25 mouse cellular contexts compared by ENCODE assay signal in genomic region chr2:27089238-27089637, GRCm38 (mm10). TPM values are rescaled to one million over a fixed set of nuclear protein-coding genes. Genes with fewer than 3 reads are reported as not detected.
DNase-seq lines count a peak whose midpoint lies in the region; ATAC-seq and TF ChIP-seq lines count a peak whose summit lies in the region.
"Had no signal": no experiment of that assay in that cellular context is flagged by ENCODE, and none has a peak within 500 bp of the region (broad histone marks: within the 10 kb centered on the region; RNA-seq: fewer than 3 reads in every experiment).

No protein-coding gene starts in this region.

- H3K4me2 ChIP-seq in lung, embryonic 16.5 days (ENCODE audit: low read depth, low read length): no peak overlapping the region
- H3K4me2 ChIP-seq in stomach, postnatal 0 days (replicated peaks; ENCODE audit: low read depth): no peak overlapping the region
- H3K4me2 ChIP-seq: heart, embryonic 13.5 days; hindbrain, embryonic 12.5 days; liver, embryonic 11.5 days had no signal

- no peaks in the 10 kb centered on the region for H3K36me3 ChIP-seq in lung, embryonic 16.5 days (ENCODE audit: control insufficient read depth, insufficient read depth, low read length)
- no peaks in the 10 kb centered on the region for H3K36me3 ChIP-seq in stomach, postnatal 0 days (ENCODE audit: control insufficient read depth, insufficient read depth, low read length)
- H3K36me3 ChIP-seq: embryonic facial prominence, embryonic 10.5 days; forebrain, embryonic 10.5 days; heart, embryonic 13.5 days; hindbrain, embryonic 12.5 days had no signal

- TF ChIP-seq CTCF in stomach, postnatal 0 days (IDR thresholded peaks at IDR 0.05; ENCODE audit: low read depth): no peak

- H3K9me3 ChIP-seq in lung, embryonic 16.5 days (ENCODE audit: control insufficient read depth, low read length): no peaks in the 10 kb centered on the region
- no peaks in the 10 kb centered on the region for H3K9me3 ChIP-seq in stomach, postnatal 0 days (ENCODE audit: control insufficient read depth, low read length)
- H3K9me3 ChIP-seq: embryonic facial prominence, embryonic 10.5 days; forebrain, embryonic 10.5 days; heart, embryonic 13.5 days; hindbrain, embryonic 12.5 days had no signal

- ATAC-seq in lung, embryonic 16.5 days (ENCODE audit: low read depth): no peak
- no peak for ATAC-seq in stomach, postnatal 0 days (ENCODE audit: low FRiP score, low TSS enrichment)
- no peak for ATAC-seq in erythroid progenitor cell, adult 5-6 weeks (replicated peaks; ENCODE audit: low FRiP score, poor library complexity, severe bottlenecking)
- ATAC-seq: forebrain, postnatal 0 days; intestine, postnatal 0 days had no signal

- TF ChIP-seq EP300 in stomach, postnatal 0 days (optimal IDR thresholded peaks at IDR 0.05): no peak

- peak; percentile 29 for DNase-seq in kidney, adult 9 months
- DNase-seq in kidney, postnatal 36 days: no peak
- peak; percentile 35 for DNase-seq in lung, postnatal 14 days
- no peak for DNase-seq in stomach, postnatal 0 days (ENCODE audit: low spot score)
- DNase-seq in spleen, postnatal 4 days (ENCODE audit: low spot score in 2 of 2): no peak
- DNase-seq: adrenal gland, adult 2 months; cerebellum, adult 11-12 months; forebrain, postnatal 0 days; midbrain, embryonic 14.5 days; retina, postnatal 1 day; thymus, postnatal 25 days had no signal

- H3K9ac ChIP-seq in lung, embryonic 16.5 days (ENCODE audit: low read length): no peak overlapping the region
- no peak overlapping the region for H3K9ac ChIP-seq in stomach, postnatal 0 days (ENCODE audit: low read length)
- H3K9ac ChIP-seq: forebrain, postnatal 0 days; hindbrain, embryonic 12.5 days had no signal

- H3K27ac ChIP-seq in lung, embryonic 16.5 days (ENCODE audit: low read length): peak overlapping the region; percentile 89
- peak overlapping the region; percentile 78 for H3K27ac ChIP-seq in stomach, postnatal 0 days (replicated peaks)
- H3K27ac ChIP-seq: hindbrain, embryonic 12.5 days had no signal

- H3K4me1 ChIP-seq in lung, embryonic 16.5 days (replicated peaks; ENCODE audit: control insufficient read depth, insufficient read depth, low read length): peaks cover 47% of the 10 kb centered on the region
- peaks cover 2% of the 10 kb centered on the region; the same call in 1 of the 2 replicates for H3K4me1 ChIP-seq in stomach, postnatal 0 days (replicated peaks; ENCODE audit: control insufficient read depth, insufficient read depth)

- H3K4me3 ChIP-seq in lung, embryonic 16.5 days (ENCODE audit: low read length): no peak overlapping the region
- H3K4me3 ChIP-seq in stomach, postnatal 0 days (ENCODE audit: low read depth, low read length): no peak overlapping the region
- H3K4me3 ChIP-seq: embryonic facial prominence, embryonic 10.5 days; forebrain, embryonic 10.5 days; heart, embryonic 13.5 days; hindbrain, embryonic 12.5 days; layer of hippocampus, adult 2 months had no signal

- H3K27me3 ChIP-seq in lung, embryonic 16.5 days (ENCODE audit: control insufficient read depth, insufficient read depth, low read depth, low read length): no peaks in the 10 kb centered on the region
- H3K27me3 ChIP-seq in stomach, postnatal 0 days (ENCODE audit: control insufficient read depth, insufficient read depth, low read length): no peaks in the 10 kb centered on the region
- H3K27me3 ChIP-seq: heart, embryonic 13.5 days; hindbrain, embryonic 12.5 days had no signal

- WGBS in lung, embryonic 16.5 days: 56% methylated on average over 1 of the region's 1 CpGs
- WGBS in stomach, postnatal 0 days: 50% methylated on average over 1 of the region's 1 CpGs

RNA-seq across cellular contexts. Expression of gene Adamtsl2, which starts 10.1 kb away (rescaled TPM):
- 27.9 and 28.4 TPM in 2 replicates for polyA plus RNA-seq in lung, embryonic 16.5 days (2015; fragmentation: Nextera tagmentation; extraction: Ambion mirVana)
- 1.4 and 3.4 TPM in 2 replicates for polyA plus RNA-seq in stomach, postnatal 0 days (2015; fragmentation: Nextera tagmentation; extraction: Ambion mirVana)
- not detected in 2 replicates for total RNA-seq in erythroid progenitor cell, adult 5-6 weeks (2015; ENCODE audit: low replicate concordance)
- not detected in 2 replicates for total RNA-seq in erythroid progenitor cell, adult 5-6 weeks (2017; ENCODE audit: low replicate concordance)
- total RNA-seq: megakaryocyte-erythroid progenitor cell, adult 5-6 weeks; MEL had no signal

RNA-seq across cellular contexts. Expression of gene Mymk, which starts 17.3 kb away (rescaled TPM):
- polyA plus RNA-seq in lung, embryonic 16.5 days (2015; fragmentation: Nextera tagmentation; extraction: Ambion mirVana): 1.6 and 3.4 TPM in 2 replicates
- 0.55 and 1.1 TPM in 2 replicates for polyA plus RNA-seq in stomach, postnatal 0 days (2015; fragmentation: Nextera tagmentation; extraction: Ambion mirVana)
- total RNA-seq in erythroid progenitor cell, adult 5-6 weeks (2015; ENCODE audit: low replicate concordance): not detected in 2 replicates
- total RNA-seq in erythroid progenitor cell, adult 5-6 weeks (2017; ENCODE audit: low replicate concordance): not detected in 2 replicates
- total RNA-seq: adrenal gland, adult 2 months; forebrain, postnatal 0 days; heart, postnatal 25 days; megakaryocyte-erythroid progenitor cell, adult 5-6 weeks; MEL had no signal
- polyA plus RNA-seq: forebrain, embryonic 10.5 days; intestine, postnatal 0 days; kidney, postnatal 0 days; midbrain, embryonic 14.5 days had no signal

RNA-seq across cellular contexts. Expression of gene Fam163b, which starts 53.1 kb away (rescaled TPM):
- 0.54 and 0.64 TPM in 2 replicates for polyA plus RNA-seq in lung, embryonic 16.5 days (2015; fragmentation: Nextera tagmentation; extraction: Ambion mirVana)
- polyA plus RNA-seq in stomach, postnatal 0 days (2015; fragmentation: Nextera tagmentation; extraction: Ambion mirVana): 0.07 and 0.13 TPM in 2 replicates
- total RNA-seq in erythroid progenitor cell, adult 5-6 weeks (2015; ENCODE audit: low replicate concordance): not detected in 2 replicates
- not detected in 2 replicates for total RNA-seq in erythroid progenitor cell, adult 5-6 weeks (2017; ENCODE audit: low replicate concordance)
- total RNA-seq: megakaryocyte-erythroid progenitor cell, adult 5-6 weeks; MEL had no signal
- polyA plus RNA-seq: C2C12; kidney, postnatal 0 days had no signal

Comparison
In these comparisons a context has a peak if more than half of its experiments do, and no peak if none do; other contexts are left out.
1. DNase-seq: peak in kidney, adult 9 months (single experiment) and lung, postnatal 14 days (single experiment); none in kidney, postnatal 36 days (0 of 2), stomach, postnatal 0 days (single experiment) and spleen, postnatal 4 days (0 of 2).